Comparison of ENCODE assay signal across 9 mouse cellular contexts in genomic region chr17:4040104-4040664, GRCm38 (mm10).
A peak's percentile ranks its signal among the peaks of the same experiment; 100 is the strongest.
DNase-seq lines count a peak whose midpoint lies in the region; ATAC-seq lines count a peak whose summit lies in the region.
"Had no signal": no experiment of that assay in that cellular context is flagged by ENCODE, and none has a peak within 500 bp of the region (broad histone marks: within the 10 kb centered on the region; RNA-seq: fewer than 3 reads in every experiment).

No protein-coding gene starts in this region.

- no peak overlapping the region for H3K27ac ChIP-seq in embryonic facial prominence, embryonic 14.5 days (replicated peaks; ENCODE audit: low read depth, low read length)
- H3K27ac ChIP-seq in heart, embryonic 13.5 days (replicated peaks), result peak overlapping the region; percentile 67
- H3K27ac ChIP-seq: limb, embryonic 12.5 days had no signal

- intact Hi-C loops in left cerebral cortex, postnatal 10 days (cut with DNase I), result no loop called here

- ATAC-seq in embryonic facial prominence, embryonic 14.5 days (ENCODE audit: low read depth), result peak; percentile 86
- peak; percentile 54; the same call in 1 of the 2 replicates for ATAC-seq in heart, embryonic 13.5 days (ENCODE audit: extremely low read depth, insufficient number of reproducible peaks, low FRiP score, low TSS enrichment)

- no peak overlapping the region for H3K4me3 ChIP-seq in embryonic facial prominence, embryonic 14.5 days (ENCODE audit: low read depth, low read length)
- no peak overlapping the region for H3K4me3 ChIP-seq in heart, embryonic 13.5 days
- H3K4me3 ChIP-seq: limb, embryonic 12.5 days had no signal

- no peaks in the 10 kb centered on the region for H3K27me3 ChIP-seq in embryonic facial prominence, embryonic 14.5 days (replicated peaks; ENCODE audit: control insufficient read depth, insufficient read depth, low read length)
- H3K27me3 ChIP-seq in heart, embryonic 13.5 days (replicated peaks), result no peaks in the 10 kb centered on the region
- H3K27me3 ChIP-seq: limb, embryonic 12.5 days had no signal

- H3K4me1 ChIP-seq in embryonic facial prominence, embryonic 14.5 days (ENCODE audit: control insufficient read depth, insufficient read depth, low read length), result no peaks in the 10 kb centered on the region
- peaks cover 15% of the 10 kb centered on the region for H3K4me1 ChIP-seq in heart, embryonic 13.5 days
- H3K4me1 ChIP-seq: limb, embryonic 12.5 days had no signal

- 45% methylated on average over 5 of the region's 5 CpGs for WGBS in embryonic facial prominence, embryonic 14.5 days
- 24% methylated on average over 5 of the region's 5 CpGs for WGBS in heart, embryonic 13.5 days

- no peaks in the 10 kb centered on the region for H3K9me3 ChIP-seq in embryonic facial prominence, embryonic 14.5 days (ENCODE audit: control insufficient read depth, low read length)
- H3K9me3 ChIP-seq in heart, embryonic 13.5 days, result no peaks in the 10 kb centered on the region
- H3K9me3 ChIP-seq: limb, embryonic 12.5 days had no signal

- DNase-seq in gastrocnemius, adult 18-20 months (ENCODE audit: low spot score), result peak; percentile 2
- DNase-seq in gastrocnemius, adult 8-10 months (ENCODE audit: low spot score in 2 of 2), result no peak
- peak; percentile 77 for DNase-seq in embryonic facial prominence, embryonic 14.5 days (ENCODE audit: low spot score)
- peak; percentile 36 for DNase-seq in kidney, postnatal 14 days
- peak; percentile 53 for DNase-seq in ovary, adult 18-20 months (ENCODE audit: low spot score)
- no peak for DNase-seq in c-Kit-positive CD71-positive TER-119-positive erythroid progenitor cells, embryonic 14.5 days (ENCODE audit: low spot score)
- DNase-seq in left cerebral cortex, postnatal 10 days (ENCODE audit: extremely low spot score in 1 of 2, low spot score in 2 of 2), result no peak

- H3K36me3 ChIP-seq in embryonic facial prominence, embryonic 14.5 days (ENCODE audit: control insufficient read depth, insufficient read depth, low read length), result no peaks in the 10 kb centered on the region
- no peaks in the 10 kb centered on the region for H3K36me3 ChIP-seq in heart, embryonic 13.5 days
- H3K36me3 ChIP-seq: limb, embryonic 12.5 days had no signal

- H3K4me2 ChIP-seq in embryonic facial prominence, embryonic 14.5 days (ENCODE audit: low read depth, low read length), result no peak overlapping the region
- H3K4me2 ChIP-seq in heart, embryonic 13.5 days, result peak overlapping the region; percentile 35
- H3K4me2 ChIP-seq: limb, embryonic 12.5 days had no signal

- no peak overlapping the region for H3K9ac ChIP-seq in embryonic facial prominence, embryonic 14.5 days (ENCODE audit: low read depth, low read length)
- no peak overlapping the region for H3K9ac ChIP-seq in heart, embryonic 13.5 days
- H3K9ac ChIP-seq: limb, embryonic 12.5 days had no signal

Comparison
In these comparisons a context has a peak if more than half of its experiments do, and no peak if none do; other contexts are left out.
1. DNase-seq: peak in gastrocnemius, adult 18-20 months (single experiment), embryonic facial prominence, embryonic 14.5 days (single experiment), kidney, postnatal 14 days (single experiment) and ovary, adult 18-20 months (single experiment); none in gastrocnemius, adult 8-10 months (0 of 2), c-Kit-positive CD71-positive TER-119-positive erythroid progenitor cells, embryonic 14.5 days (single experiment) and left cerebral cortex, postnatal 10 days (0 of 2).